Mouse (Mus musculus) thymus, adult 2 months (tissue): ENCODE results near the gene Hes3.

ENCODE experiments used
- CTCF ChIP-seq: fragments of 200-500 bp; IDR thresholded peaks from 2 replicates; pipeline ENCODE4 v1.5.1; 2012; ENCODE audit warnings: mild to moderate bottlenecking, control low read depth, low read length, moderate library complexity, borderline replicate concordance; ENCODE audit not compliant: control insufficient read depth, poor library complexity, insufficient read depth; ENCODE audit errors: extremely low read depth
- POLR2A ChIP-seq: fragments of 200-500 bp; IDR thresholded peaks from 2 replicates; pipeline ENCODE4 v1.6.1; 2012; ENCODE audit warnings: mild to moderate bottlenecking, low read length, control low read depth, moderate library complexity; ENCODE audit not compliant: control insufficient read depth, poor library complexity, insufficient read depth; ENCODE audit errors: extremely low read depth

DNA sequence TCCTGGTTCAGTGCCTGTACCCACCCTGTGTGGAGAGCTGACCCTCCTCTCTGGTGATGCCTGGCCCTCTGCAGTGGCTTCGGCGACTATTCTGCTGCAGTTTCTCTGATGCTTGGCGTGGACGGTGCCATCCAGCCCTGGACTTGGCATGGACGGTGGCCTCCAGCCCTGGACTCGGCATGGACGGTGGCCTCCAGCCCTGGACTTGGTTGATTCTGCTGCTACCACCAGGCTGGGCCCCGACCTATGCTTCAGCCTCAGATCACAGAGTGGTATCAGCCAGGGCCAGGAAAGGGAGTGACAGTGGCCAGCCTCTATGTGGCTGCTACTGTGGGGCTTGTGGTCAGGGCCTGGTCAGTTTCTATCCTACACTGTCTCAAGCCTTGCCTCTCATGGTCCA is 47.5 kb downstream of the Hes3 start:
- TF ChIP-seq CTCF: no peak
- TF ChIP-seq POLR2A: no peak
